Mouse (Mus musculus) inflammation-experienced regulatory T-cells (primary cell): ENCODE measurements around the gene Cxcr1. TPM values are rescaled to one million over a fixed set of nuclear protein-coding genes. Genes with fewer than 3 reads are reported as not detected.

ENCODE experiments used
- polyA plus RNA-seq, 2 experiments: library from polyadenylated mRNA; unstranded; fragments of 100-300 nt; shearing (Covaris generic); gene quantifications; one replicate each; pipeline ENCODE4 v1.2.1; 2017

Gene Cxcr1
- under 1 TPM in 1 of 2 experiments, not detected in 1; 0.22 TPM for polyA plus RNA-seq

GRCm38 (mm10) chr1:74194445-74194844 lies at the start of gene Cxcr1:
Gene Cxcr1, minus strand, starts transcription at chr1:74194631.

GRCm38 (mm10) chr1:74235938-74236589 lies 41.6 kb upstream of the Cxcr1 start, which contains the start of gene Arpc2:
Gene Arpc2, plus strand, starts transcription at chr1:74236084.

DNA sequence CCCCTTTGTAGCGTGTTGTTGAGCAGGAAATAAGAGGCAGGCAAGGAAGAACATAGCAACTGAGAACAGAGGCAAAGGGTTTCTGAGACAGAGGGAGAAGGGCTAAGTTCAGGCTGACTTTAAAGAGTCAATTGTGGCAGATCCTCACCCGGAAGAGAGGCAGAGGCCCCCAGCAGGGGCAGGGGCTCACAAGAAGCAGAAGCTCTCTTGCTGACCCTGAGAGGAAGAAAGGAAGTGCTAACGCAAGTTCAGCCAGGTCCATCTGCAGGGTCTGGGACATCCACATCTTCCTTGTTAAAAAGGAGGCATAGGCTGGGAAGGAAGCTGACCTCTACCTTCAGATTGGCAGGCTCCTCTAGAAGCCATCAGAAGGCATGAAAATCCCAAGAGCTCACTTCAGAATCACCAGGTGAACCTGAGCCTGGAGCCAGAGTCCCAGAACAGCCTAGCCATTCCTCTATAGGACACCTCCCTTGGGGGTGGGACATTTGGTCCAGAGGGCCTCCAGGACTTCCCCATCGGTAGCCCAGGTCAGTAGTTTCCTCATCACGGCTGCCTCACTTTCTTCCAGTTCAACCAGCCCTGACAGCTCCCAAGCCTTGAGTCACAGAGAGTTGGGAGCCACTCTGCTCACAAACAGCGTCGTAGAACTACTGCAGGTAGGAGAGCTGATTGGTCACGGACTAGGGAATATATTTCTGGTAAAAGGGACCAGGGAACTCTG lies 40.8 kb downstream of the Cxcr1 start, which contains the start of gene Cxcr2:
Gene Cxcr2, plus strand, starts transcription at position 529 of the 724 bp plus-strand sequence.

Other genes with a start within 250 kb of the Cxcr1 start
- gene Tns1, start 70.2 kb downstream of the Cxcr1 start, polyA plus RNA-seq: 10 to 100 TPM in 1 of 2 experiments, 1 to 10 TPM in 1; 6.1 to 45.1 TPM
- under 1 TPM; 0.11 to 0.72 TPM for gene Rufy4, start 69.1 kb downstream of the Cxcr1 start, polyA plus RNA-seq
- under 1 TPM; 0.05 to 0.83 TPM for gene Cxcr2, start 40.6 kb downstream of the Cxcr1 start, polyA plus RNA-seq
- gene Arpc2, start 41.5 kb upstream of the Cxcr1 start, polyA plus RNA-seq: 1,000 to 10,000 TPM in 1 of 2 experiments, 100 to 1,000 TPM in 1; 961 to 1,093 TPM
- gene Gpbar1, start 83.9 kb upstream of the Cxcr1 start, polyA plus RNA-seq: 1 to 10 TPM in 1 of 2 experiments, not detected in 1; 3.0 TPM
- gene Aamp, start 90.1 kb upstream of the Cxcr1 start, polyA plus RNA-seq: 100 to 1,000 TPM; 210 to 261 TPM
- 10 to 100 TPM; 76.6 to 76.9 TPM for gene Pnkd, start 90.3 kb upstream of the Cxcr1 start, polyA plus RNA-seq
- gene Tmbim1, start 111.0 kb upstream of the Cxcr1 start, polyA plus RNA-seq: 10 to 100 TPM; 23.9 to 31.8 TPM
- not detected for gene Catip, start 167.5 kb upstream of the Cxcr1 start, polyA plus RNA-seq
- gene Slc11a1, start 180.6 kb upstream of the Cxcr1 start, polyA plus RNA-seq: 1 to 10 TPM; 1.0 to 6.0 TPM
- 1 to 10 TPM; 4.8 to 6.9 TPM for gene Ctdsp1, start 196.9 kb upstream of the Cxcr1 start, polyA plus RNA-seq
- under 1 TPM; 0.22 to 0.38 TPM for gene Vil1, start 214.7 kb upstream of the Cxcr1 start, polyA plus RNA-seq